Mouse (Mus musculus) retina, embryonic 14.5 days (tissue): ENCODE measurements around the gene Fgfr2.

Experiments used
- DNase-seq: peaks from one replicate; pipeline ENCODE4 v3.0.0-alpha.2; 2015; ENCODE audit warnings: low spot score

Gene Fgfr2

DNA sequence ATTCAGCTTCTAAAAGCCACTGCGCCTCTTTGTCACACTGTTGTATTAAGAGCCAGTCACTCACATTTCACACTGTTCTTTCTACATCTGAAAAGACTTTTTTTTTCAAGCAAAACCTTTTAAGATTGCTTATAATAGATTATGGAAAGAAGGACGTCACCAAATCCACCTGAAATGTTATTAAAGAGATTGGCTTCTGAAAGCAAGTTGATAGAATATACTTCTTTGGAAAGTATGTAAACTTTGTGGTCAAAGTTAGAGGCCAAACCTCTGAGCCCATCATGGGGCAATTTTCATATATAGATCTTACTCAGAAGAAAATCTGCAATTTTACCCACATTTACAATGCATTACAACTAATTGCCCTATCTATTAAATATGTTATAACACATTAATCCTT, 306.6 kb downstream of the Fgfr2 start:
- no peak for DNase-seq

DNA sequence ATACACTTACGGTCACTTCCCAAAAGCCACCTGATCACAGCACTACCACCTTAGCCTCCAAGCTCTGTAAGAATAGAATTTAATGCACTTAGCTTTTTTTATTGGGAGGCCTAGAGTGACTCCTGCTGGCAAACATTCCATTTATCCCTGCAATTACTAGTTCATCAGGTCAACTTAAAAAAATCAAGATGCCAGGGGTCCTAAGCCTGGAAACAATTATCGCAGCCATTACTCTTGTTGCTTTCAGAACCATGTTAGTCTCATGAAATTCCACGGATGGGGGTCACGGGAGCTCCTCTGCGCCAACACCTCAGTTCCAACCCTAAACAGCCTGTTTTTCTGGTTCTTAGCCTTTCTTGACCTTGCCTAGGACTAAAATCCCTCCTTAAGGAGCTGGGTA, 308.1 kb downstream of the Fgfr2 start:
- no peak for DNase-seq

- no peak for DNase-seq
Observed at GRCm38 (mm10) chr7:132814089-132814450, 309.1 kb downstream of the Fgfr2 start.

- peak; percentile 74 for DNase-seq
Observed at GRCm38 (mm10) chr7:132813416-132814088, 309.6 kb downstream of the Fgfr2 start, which contains the start of gene Fam53b. TSS of gene Fam53b (minus strand) at chr7:132813886.

DNA sequence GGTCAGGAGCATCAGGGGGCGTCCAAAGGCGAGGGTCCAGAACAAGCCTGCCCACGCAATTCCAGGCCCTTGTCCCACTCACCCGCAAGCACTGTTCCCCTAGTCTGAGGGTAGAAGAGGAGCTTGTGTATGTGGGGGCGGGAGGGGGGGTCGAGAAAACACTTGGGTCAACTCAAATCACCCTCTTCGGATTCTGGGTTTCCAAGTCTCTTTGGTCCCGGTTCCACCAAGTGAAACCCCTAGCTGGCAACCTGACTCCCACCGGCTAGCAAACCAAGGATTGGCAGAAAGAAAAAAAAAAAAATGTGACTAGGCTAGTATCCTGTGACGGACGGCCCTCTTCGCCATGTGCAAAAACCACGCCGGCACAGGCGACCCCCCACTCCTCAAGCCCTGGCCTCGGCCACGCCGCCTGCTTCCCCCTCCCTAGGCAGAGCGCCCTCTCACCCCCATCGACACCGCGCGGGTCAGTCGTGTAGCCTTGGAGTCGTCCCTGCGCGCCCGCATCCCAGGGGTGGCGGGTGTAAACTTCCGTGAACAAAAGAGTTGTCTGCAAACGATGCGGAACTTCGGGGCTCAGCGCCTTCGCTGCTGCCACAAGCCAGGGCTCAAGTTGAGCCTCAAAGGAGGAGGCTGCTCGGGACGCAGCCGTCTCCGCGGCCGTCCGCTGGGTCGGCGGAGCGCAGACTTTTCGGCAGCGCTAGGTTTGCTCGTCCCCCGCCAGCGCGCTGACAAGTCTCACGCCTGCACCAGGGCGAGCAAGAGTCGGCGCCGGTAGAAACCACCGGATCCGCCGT, 310.3 kb downstream of the Fgfr2 start:
- peak; percentile 51 for DNase-seq

GRCm38 (mm10) chr7:132811716-132812618, 311.2 kb downstream of the Fgfr2 start:
- peak; percentile 42 for DNase-seq

GRCm38 (mm10) chr7:132810879-132811278, 312.3 kb downstream of the Fgfr2 start:
- peak; percentile 92 for DNase-seq

- DNase-seq, result no peak
Observed at GRCm38 (mm10) chr7:132810368-132810767, 312.8 kb downstream of the Fgfr2 start.

GRCm38 (mm10) chr7:132809721-132810120, 313.4 kb downstream of the Fgfr2 start:
- no peak for DNase-seq

- no peak for DNase-seq
Observed at GRCm38 (mm10) chr7:132808841-132809682, 314.1 kb downstream of the Fgfr2 start.

DNA sequence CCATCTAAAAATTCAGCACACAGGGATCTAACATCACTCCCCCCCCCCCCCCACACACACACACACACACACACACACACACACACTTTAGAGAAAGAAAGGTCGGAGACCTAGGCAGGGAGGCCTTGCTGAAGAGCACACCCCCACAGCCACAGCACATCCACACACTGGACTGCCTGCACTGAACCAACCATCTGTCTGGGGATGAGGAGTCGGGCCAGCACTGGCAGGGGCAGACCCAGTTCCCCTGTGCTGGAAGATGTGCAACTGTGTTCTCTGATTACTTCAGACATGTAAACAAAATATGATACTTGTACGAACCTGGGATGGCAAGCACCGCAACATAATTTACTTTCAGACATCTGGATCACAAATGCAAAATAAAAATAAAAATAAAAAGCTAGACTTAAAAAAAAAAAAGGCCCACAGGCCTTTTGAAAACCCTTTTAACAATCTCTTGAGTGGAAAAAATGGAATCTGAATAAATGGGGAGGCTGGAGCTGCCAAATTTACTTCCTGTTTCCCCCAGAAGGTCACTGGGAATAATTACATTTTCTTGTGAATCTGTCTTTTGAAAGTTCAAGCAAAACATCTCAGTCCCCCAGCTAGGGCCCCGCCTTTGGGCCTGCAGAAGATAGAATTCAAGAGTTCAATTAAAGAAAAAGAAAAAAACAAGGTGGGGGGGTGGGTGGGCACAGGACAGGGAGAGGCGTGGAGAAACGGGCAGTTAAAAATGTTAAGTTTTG, 314.9 kb downstream of the Fgfr2 start:
- no peak for DNase-seq

DNA sequence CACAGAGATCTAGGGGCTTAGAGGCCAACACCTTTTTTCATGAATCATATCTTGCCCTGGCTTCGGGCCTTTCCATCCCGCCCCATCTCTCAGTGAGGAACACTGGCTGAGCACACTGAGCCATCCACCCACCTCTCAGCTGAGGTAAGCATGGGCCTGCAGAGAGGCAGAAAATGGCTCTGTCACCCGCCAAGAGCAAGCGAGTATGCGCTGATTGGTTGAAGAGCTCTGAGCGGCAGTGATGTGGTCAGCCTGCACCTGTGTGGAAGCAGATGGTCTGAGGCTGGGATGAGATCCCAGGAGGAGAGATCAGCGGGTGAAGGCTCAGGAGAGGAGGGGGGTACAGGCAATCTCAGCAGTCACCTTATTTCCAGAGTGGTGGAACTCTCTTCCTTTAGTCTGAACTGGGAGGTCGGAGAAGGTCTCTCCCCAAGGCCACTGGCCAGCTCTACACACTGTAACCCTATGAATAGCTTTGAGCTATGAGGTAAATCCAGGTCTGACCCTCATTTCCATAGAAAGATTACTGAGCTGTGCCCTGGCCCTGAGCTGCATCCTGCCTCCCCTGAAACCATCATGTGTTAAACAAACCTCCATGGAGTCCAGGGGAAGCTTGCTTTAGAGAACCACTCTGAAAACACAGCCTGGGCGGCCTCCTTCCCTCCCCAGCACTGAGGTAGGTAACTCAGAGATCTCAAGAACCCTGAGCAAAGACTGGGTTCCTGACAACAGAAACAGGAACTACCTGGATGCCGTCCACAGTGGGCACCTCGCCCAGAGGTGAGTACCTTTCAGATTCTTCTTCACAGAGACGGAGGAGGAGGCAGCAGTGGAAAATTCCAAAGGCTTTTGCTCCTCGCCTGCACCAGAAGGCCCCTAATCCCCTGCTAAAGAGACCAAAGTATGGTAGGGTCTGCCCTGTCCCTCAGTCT, 316.0 kb downstream of the Fgfr2 start:
- DNase-seq, result no peak

- DNase-seq, result no peak
Observed at GRCm38 (mm10) chr7:132806286-132806685, 316.9 kb downstream of the Fgfr2 start.

GRCm38 (mm10) chr7:132804951-132805350, 318.2 kb downstream of the Fgfr2 start:
- DNase-seq, result no peak

DNA sequence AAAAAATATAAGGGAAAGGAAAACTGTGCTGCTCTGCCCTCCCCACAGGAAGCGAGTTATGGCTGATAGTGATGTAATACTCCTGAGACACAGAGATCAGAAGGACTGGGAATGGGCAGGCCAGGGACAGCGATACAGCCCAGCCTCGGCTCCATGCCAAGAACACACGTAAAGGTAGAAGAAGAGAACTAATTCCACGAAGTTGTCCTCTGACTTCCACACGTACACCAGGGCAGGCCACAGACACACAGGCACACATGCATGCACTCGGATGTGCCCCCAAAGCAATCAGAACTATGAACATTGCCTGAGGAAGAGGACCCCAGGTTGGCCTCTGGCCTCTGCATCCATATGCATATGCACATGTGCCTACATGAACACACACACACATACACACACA, 318.7 kb downstream of the Fgfr2 start:
- no peak for DNase-seq

- no peak for DNase-seq
Observed at GRCm38 (mm10) chr7:132803962-132804361, 319.2 kb downstream of the Fgfr2 start.

- DNase-seq, result no peak
Observed at GRCm38 (mm10) chr7:132803336-132803735, 319.8 kb downstream of the Fgfr2 start.

- no peak for DNase-seq
Observed at GRCm38 (mm10) chr7:132802691-132803090, 320.5 kb downstream of the Fgfr2 start.

- DNase-seq, result no peak
Observed at GRCm38 (mm10) chr7:132802066-132802465, 321.1 kb downstream of the Fgfr2 start.

DNA sequence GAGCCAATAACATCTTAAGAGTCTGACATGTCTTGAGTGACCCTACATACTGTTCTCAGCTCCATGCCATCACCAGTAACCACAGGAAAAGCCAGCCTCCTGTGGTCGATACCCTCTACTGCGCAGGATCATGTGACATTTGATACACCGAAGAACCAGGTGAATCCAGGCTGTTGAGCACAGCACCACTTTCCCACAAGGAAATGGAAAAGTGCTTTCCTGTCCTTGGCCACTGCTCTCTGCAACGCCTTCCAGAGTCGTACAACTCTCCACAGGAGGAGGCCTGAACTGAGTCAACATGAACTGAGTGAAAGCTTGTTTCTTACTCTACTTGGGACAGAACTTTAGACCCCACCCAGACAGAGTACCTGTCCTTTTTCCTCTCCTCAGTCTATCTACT, 321.6 kb downstream of the Fgfr2 start:
- no peak for DNase-seq
